Mouse (Mus musculus) testis, adult 2 months (tissue): ENCODE data around the gene Slc10a1.

ENCODE experiments used
- CTCF ChIP-seq: fragments of 200-500 bp; IDR thresholded peaks from 2 replicates; pipeline ENCODE4 v1.5.1; 2012; ENCODE audit warnings: low read depth, mild to moderate bottlenecking, inconsistent platforms, low read length, moderate library complexity; ENCODE audit not compliant: control insufficient read depth, insufficient read depth, insufficient replicate concordance
- POLR2A ChIP-seq: fragments of 200-500 bp; IDR thresholded peaks from 2 replicates; pipeline ENCODE4 v1.6.1; 2012; ENCODE audit warnings: low read depth, mild to moderate bottlenecking, inconsistent platforms, low read length, moderate library complexity; ENCODE audit not compliant: control insufficient read depth

- no peak for TF ChIP-seq POLR2A
- no peak for TF ChIP-seq CTCF
Observed at GRCm38 (mm10) chr12:80939165-80939564, 29.3 kb downstream of the Slc10a1 start.
